Mouse (Mus musculus): ENCODE measurements around the gene Gm3233. TPM values are rescaled to one million over a fixed set of nuclear protein-coding genes. Genes with fewer than 3 reads are reported as not detected.
"Not testable (repeated sequence)": the region's sequence is repeated elsewhere in the genome, so short reads cannot be mapped to it uniquely, and the experiment has no call there.

Gene Gm3233
- polyA plus RNA-seq, 1 experiment from 2014 or later, result not detected

DNA sequence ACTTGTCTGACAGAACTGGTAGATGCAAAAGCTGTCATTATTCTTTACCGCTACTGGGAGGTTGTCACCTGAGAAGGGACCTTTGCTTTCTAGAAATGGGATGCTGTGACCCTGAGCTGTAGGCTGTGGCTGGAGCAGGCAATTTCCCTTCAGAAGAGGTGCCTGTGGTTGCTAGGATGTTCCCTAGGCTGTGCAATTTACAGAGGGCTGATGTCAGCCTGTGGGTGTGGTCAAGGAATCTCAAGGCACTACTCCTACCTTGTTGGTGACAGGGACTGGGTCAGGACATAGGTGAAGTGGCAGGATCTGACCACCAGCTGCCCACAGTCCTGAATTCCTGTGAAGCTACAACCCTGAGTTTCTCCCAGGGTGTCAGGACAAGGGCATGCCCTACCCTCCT, 10.2 kb upstream of the Gm3233 start:
- Histone ChIP-seq H3K4me1 (replicated peaks; ENCODE audit: insufficient read depth, low read length) (no peaks in the 10 kb centered on the region), H3K27me3 (ENCODE audit: insufficient read depth, low read length) (no peaks in the 10 kb centered on the region), H3K27ac (no peak overlapping the region), H3K9ac (ENCODE audit: low read depth, low read length) (no peak overlapping the region), H3K4me2 (ENCODE audit: low read length) (no peak overlapping the region), H3K9me3 (replicated peaks; ENCODE audit: low read length) (no peaks in the 10 kb centered on the region), H3K4me3 (replicated peaks; ENCODE audit: low read depth, low read length) (no peak overlapping the region), H3K36me3 (ENCODE audit: insufficient read depth, low read length) (no peaks in the 10 kb centered on the region)
- DNase-seq (ENCODE audit: low spot score) (no peak), ATAC-seq (replicated peaks; ENCODE audit: low FRiP score, low read depth) (no peak)
- WGBS, result 55% methylated on average over 1 of the region's 1 CpGs
- no peak for TF ChIP-seq CTCF (IDR thresholded peaks at IDR 0.05; ENCODE audit: low read depth)

DNA sequence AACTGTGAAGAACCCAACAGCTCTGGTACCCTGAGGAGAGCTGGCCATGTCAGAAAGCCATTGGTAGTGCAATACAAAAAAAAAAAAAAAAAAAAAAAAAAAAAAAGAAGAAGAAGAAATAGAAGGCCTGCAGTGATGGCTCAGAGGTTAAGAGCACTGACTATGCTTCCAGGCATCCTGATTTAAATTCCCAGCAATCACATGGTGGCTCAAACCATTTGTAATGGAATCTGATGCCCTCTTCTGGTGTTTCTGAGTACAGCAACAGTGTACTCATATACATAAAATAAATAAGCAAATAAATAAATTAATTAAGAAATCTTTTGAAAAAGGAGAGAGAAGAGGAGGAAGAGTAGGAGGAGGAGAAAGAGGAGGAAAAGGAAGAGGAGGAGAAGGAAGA, 6.0 kb downstream of the Gm3233 start:
- no peaks in the 10 kb centered on the region for H3K9me3 ChIP-seq (replicated peaks; ENCODE audit: low read length)

DNA sequence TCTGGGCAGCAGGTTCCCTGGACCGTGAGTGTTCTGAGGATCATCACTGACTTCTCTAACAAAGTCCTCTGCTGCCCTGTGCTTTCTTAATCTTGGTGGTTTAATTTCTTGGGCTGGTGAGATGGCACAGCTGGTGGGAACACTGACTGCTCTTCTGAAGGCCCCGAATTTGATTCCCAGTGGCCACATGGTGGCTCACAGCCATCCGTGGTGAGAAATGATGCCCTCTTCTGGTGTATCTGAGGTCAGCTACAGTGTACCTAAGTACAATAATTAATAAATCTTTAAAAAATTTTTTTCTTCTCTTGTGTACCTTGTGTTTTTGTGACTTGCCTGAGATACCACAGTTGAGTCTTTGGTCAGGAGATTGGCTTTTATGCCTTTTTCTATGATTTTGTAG, 7.2 kb downstream of the Gm3233 start:
- not testable (repeated sequence) for H3K27me3 ChIP-seq (ENCODE audit: insufficient read depth, low read length); ATAC-seq (replicated peaks; ENCODE audit: low FRiP score, low read depth); H3K36me3 ChIP-seq (ENCODE audit: insufficient read depth, low read length); H3K27ac ChIP-seq; H3K9me3 ChIP-seq (replicated peaks; ENCODE audit: low read length); H3K4me2 ChIP-seq (ENCODE audit: low read length); H3K4me1 ChIP-seq (replicated peaks; ENCODE audit: insufficient read depth, low read length); H3K4me3 ChIP-seq (replicated peaks; ENCODE audit: low read depth, low read length); H3K9ac ChIP-seq (ENCODE audit: low read depth, low read length); DNase-seq (ENCODE audit: low spot score)
- 66% methylated on average over 3 of the region's 3 CpGs for WGBS
- TF ChIP-seq CTCF (IDR thresholded peaks at IDR 0.05; ENCODE audit: low read depth), result peak; percentile 9; the same call in 1 of the 2 replicates

More for the DNA sequence above, 6.0 kb downstream of the Gm3233 start:
- Histone ChIP-seq H3K27me3 (ENCODE audit: insufficient read depth, low read length) (no peaks in the 10 kb centered on the region), H3K4me2 (ENCODE audit: low read length) (no peak overlapping the region), H3K4me3 (replicated peaks; ENCODE audit: low read depth, low read length) (no peak overlapping the region), H3K36me3 (ENCODE audit: insufficient read depth, low read length) (no peaks in the 10 kb centered on the region), H3K27ac (no peak overlapping the region), H3K9ac (ENCODE audit: low read depth, low read length) (no peak overlapping the region), H3K4me1 (replicated peaks; ENCODE audit: insufficient read depth, low read length) (no peaks in the 10 kb centered on the region)
- 0 out of 2 replicates have a peak, but pooled peaks have one; percentile 9 for TF ChIP-seq CTCF (IDR thresholded peaks at IDR 0.05; ENCODE audit: low read depth)
- ATAC-seq (replicated peaks; ENCODE audit: low FRiP score, low read depth) (no peak), DNase-seq (ENCODE audit: low spot score) (no peak)

DNA sequence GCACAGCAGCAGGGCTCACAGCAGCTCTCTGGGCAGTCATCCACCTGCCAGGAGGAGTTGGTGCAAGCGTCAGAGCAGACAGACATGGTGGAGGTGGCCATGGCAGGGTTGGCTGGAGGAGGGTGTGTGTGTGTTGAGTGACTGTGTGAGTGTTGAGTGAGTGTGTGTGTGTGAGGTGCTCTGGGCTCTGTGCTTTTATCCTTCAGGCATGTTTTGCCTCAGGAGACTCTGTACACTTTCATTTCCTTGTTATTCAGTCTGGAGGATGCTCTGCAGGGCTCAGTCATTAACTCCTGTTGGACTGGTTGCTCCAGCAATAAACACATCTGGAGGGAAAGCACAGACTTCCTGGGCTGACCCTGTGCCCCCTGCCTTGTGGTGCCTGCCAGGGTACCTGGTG, 8.2 kb downstream of the Gm3233 start, which contains the start of gene Gm9736:
TSS of gene Gm9736 (minus strand) at position 101 of the 400 bp plus-strand sequence.
- H3K27me3 ChIP-seq (ENCODE audit: insufficient read depth, low read length); H3K9ac ChIP-seq (ENCODE audit: low read depth, low read length); H3K4me2 ChIP-seq (ENCODE audit: low read length); H3K4me3 ChIP-seq (replicated peaks; ENCODE audit: low read depth, low read length); H3K36me3 ChIP-seq (ENCODE audit: insufficient read depth, low read length); H3K9me3 ChIP-seq (replicated peaks; ENCODE audit: low read length); H3K4me1 ChIP-seq (replicated peaks; ENCODE audit: insufficient read depth, low read length); DNase-seq (ENCODE audit: low spot score); ATAC-seq (replicated peaks; ENCODE audit: low FRiP score, low read depth); H3K27ac ChIP-seq: not testable (repeated sequence)
- 58% methylated on average over 1 of the region's 1 CpGs for WGBS

DNA sequence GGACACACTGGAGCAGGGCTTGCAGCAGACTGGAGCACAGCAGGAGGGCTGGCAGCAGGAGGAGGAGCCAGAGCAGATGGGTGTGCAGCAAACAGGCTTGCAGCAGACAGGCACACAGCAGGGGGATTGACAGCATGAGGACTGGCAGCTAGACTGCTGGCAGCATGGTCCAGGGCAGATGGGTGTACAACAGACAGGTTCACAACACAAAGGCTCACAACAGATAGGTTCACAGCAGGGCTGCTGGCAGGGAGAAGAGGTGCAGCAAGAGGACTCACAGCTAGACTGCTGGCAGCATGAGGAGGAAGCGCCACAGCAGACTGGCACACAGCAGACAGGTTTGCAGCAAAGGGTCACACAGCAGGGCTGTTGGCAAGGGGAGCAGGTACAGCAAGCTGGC, 8.8 kb downstream of the Gm3233 start:
- H3K9ac ChIP-seq (ENCODE audit: low read depth, low read length); ATAC-seq (replicated peaks; ENCODE audit: low FRiP score, low read depth); H3K4me1 ChIP-seq (replicated peaks; ENCODE audit: insufficient read depth, low read length); H3K4me2 ChIP-seq (ENCODE audit: low read length); H3K9me3 ChIP-seq (replicated peaks; ENCODE audit: low read length); DNase-seq (ENCODE audit: low spot score); H3K27me3 ChIP-seq (ENCODE audit: insufficient read depth, low read length); H3K4me3 ChIP-seq (replicated peaks; ENCODE audit: low read depth, low read length); H3K27ac ChIP-seq; H3K36me3 ChIP-seq (ENCODE audit: insufficient read depth, low read length): not testable (repeated sequence)
- 83% methylated on average over 1 of the region's 1 CpGs for WGBS

DNA sequence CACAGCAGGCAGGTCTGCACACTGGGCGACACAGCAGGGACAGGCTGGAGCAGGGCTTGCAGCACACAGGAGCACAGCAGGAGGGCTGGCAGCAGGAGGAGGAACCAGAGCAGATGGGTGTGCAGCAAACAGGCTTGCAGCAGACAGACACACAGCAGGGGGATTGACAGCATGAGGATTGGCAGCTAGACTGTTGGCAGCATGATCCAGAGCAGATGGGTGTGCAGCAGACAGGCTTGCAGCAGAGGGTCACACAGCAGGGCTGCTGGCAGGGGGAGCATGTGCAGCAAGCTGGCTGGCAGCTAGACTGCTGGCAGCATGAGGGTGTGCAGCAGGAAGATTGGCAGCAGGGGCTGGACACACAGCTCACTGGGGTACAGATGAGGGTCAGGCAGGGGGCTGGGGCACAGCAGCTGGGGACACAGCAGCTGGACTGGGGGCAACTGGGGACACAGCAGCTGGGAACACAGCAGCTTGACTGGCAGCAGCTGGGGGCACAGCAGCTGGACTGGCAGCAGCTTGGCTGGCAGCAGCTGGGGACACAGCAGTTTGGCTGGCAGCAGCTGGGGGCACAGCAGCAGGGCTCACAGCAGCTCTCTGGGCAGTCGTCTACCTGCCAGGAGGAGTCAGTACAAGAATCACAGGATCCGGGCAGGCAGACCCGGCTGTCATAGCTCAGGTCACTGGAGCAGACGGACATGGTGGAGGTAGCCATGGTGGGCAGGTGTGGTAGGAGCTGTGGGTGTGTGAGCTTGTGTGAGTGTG, 17.4 kb downstream of the Gm3233 start, which contains the start of gene Gm18596:
TSS of gene Gm18596 (minus strand) at position 715 of the 765 bp plus-strand sequence.
- H3K4me1 ChIP-seq (replicated peaks; ENCODE audit: insufficient read depth, low read length); H3K36me3 ChIP-seq (ENCODE audit: insufficient read depth, low read length); DNase-seq (ENCODE audit: low spot score); H3K4me2 ChIP-seq (ENCODE audit: low read length); H3K9me3 ChIP-seq (replicated peaks; ENCODE audit: low read length); H3K4me3 ChIP-seq (replicated peaks; ENCODE audit: low read depth, low read length); H3K27ac ChIP-seq; H3K9ac ChIP-seq (ENCODE audit: low read depth, low read length); H3K27me3 ChIP-seq (ENCODE audit: insufficient read depth, low read length); ATAC-seq (replicated peaks; ENCODE audit: low FRiP score, low read depth): not testable (repeated sequence)
- WGBS, result 55% methylated on average over 4 of the region's 5 CpGs

DNA sequence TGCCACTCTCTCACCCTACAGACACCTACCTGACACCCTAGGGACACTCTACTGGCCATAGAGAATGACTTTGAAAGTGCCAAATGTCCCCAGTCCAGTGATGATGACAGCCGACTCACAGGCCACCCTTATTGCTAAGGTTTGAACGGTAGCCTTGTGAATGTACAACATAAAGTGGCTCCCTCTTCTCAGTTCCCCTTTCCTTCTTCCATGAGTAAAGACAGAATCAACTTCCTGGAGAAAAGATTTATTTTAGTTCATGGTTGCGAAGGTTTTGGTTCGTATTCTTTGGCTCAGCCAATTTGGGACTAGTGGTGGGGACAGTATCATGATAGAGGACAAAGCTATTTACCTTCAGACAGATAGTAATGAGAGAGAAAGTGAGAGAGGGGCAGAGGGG, 20.6 kb downstream of the Gm3233 start:
- no peaks in the 10 kb centered on the region for H3K27me3 ChIP-seq (ENCODE audit: insufficient read depth, low read length)
- H3K4me2 ChIP-seq (ENCODE audit: low read length), result no peak overlapping the region
- H3K9me3 ChIP-seq (replicated peaks; ENCODE audit: low read length), result no peaks in the 10 kb centered on the region
- H3K9ac ChIP-seq (ENCODE audit: low read depth, low read length), result no peak overlapping the region
- no peaks in the 10 kb centered on the region for H3K36me3 ChIP-seq (ENCODE audit: insufficient read depth, low read length)
- no peak for TF ChIP-seq CTCF (IDR thresholded peaks at IDR 0.05; ENCODE audit: low read depth)
- whole genome bisulfite sequencing, result 83% methylated on average over 4 of the region's 4 CpGs
- no peak overlapping the region for H3K27ac ChIP-seq
- no peaks in the 10 kb centered on the region for H3K4me1 ChIP-seq (replicated peaks; ENCODE audit: insufficient read depth, low read length)
- ATAC-seq (replicated peaks; ENCODE audit: low FRiP score, low read depth) (no peak), DNase-seq (ENCODE audit: low spot score) (no peak)
- H3K4me3 ChIP-seq (replicated peaks; ENCODE audit: low read depth, low read length), result no peak overlapping the region

Data from kidney, postnatal 0 days (tissue).